Mouse (Mus musculus) lung, postnatal 4 days (tissue): Measurements from ENCODE around the gene Spata6.

Source experiments
- DNase-seq, 2 experiments: peaks; one replicate each; pipeline ENCODE4 v3.0.0; 2021

Gene Spata6

GRCm38 (mm10) chr4:111719776-111720661, at the start of gene Spata6:
Spata6 (plus strand) TSS chr4:111719984.
- DNase-seq: peak; percentile 93 to 95

- DNase-seq: peak; percentile 11 to 25
These were observed 49.0 kb upstream of the Spata6 start for GRCm38 (mm10) chr4:111670566-111671421.

- DNase-seq: no peak
These were observed 48.3 kb upstream of the Spata6 start for GRCm38 (mm10) chr4:111671440-111671839.

DNA sequence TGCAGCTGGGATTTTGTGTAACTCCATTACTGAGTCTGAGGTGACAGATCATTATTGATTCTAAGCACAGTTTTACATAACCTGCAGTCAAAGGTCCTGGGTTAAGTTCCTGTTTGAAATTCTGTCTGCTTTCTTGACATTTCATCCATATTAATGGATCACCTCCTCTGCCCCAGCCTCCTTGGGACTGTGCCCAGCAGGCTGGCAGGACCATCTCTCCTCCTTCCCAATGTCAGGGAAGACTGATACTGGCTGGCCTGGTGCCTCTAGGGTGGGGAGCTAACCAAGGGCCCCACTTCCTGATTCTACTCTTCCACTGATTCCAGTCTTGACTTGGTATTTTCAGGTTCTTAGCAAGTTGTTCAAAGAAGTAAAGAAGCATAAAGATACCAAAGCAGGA, 45.9 kb upstream of the Spata6 start:
- DNase-seq: peak in 1 of 2 experiments; percentile 37

DNA sequence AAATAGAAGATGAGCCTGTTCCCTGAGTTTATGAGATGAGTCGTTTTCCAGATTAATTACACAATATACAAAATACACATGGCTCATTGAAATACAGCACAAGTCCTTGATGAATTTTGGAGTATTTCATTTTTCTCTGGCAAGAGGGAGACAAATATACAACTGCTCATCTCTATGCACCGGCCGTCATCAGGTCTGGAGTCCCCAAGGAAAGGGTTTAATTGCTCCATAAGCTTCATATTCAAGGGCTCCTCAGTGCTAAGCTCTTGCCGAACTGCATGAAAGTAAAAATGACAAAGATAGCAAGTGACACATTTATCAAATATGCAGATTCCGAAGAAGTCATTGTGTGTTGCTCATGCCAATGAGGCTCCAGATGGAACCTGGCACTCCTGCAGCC, 37.9 kb upstream of the Spata6 start:
- DNase-seq: no peak

- DNase-seq: no peak
These were observed 37.0 kb upstream of the Spata6 start for GRCm38 (mm10) chr4:111682793-111683192.

GRCm38 (mm10) chr4:111683843-111684242, 35.9 kb upstream of the Spata6 start:
- no peak for DNase-seq

DNA sequence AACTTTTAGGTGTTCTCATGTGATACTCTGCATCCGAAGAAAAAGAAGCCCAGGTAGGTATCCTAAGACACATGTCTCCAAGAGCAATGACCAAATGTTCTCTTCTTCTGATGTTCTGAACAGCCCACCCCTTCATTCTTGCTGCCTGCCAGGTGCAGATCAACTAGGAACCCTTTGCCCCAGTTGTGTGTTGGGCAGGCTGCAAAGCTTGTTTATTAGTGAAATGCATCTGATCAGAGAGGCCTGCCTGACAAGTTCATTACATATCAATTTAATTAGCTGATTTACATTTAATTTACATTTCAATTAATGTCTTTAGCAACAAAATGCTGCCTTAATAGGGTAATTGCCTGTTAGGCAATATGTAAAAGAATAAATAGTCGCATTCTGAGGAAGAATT, 33.8 kb upstream of the Spata6 start:
- DNase-seq: no peak

GRCm38 (mm10) chr4:111686951-111687350, 32.8 kb upstream of the Spata6 start:
- DNase-seq: peak; percentile 38 to 58

DNA sequence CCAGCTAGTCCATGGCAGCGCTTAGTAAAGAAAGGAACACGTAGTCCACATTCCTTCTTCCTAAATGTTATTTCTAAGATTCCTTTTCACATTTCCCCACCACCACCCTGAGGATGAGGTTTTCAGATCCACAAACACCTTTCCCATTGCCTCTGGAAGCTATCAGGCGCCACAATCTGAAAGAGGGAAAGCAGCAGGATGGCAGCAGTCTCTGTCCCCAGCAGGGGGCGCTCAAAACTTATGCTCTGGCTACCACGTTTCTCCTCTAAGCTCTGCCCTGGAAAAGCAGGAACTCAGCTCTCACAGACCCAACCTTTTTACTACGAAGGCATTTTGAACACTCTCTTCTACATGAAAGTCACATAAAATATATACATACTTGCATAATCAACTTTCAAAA, 32.2 kb upstream of the Spata6 start:
- peak; percentile 75 to 83 for DNase-seq

- DNase-seq: peak; percentile 10 to 54
These were observed 28.7 kb upstream of the Spata6 start for GRCm38 (mm10) chr4:111691057-111691543.

DNA sequence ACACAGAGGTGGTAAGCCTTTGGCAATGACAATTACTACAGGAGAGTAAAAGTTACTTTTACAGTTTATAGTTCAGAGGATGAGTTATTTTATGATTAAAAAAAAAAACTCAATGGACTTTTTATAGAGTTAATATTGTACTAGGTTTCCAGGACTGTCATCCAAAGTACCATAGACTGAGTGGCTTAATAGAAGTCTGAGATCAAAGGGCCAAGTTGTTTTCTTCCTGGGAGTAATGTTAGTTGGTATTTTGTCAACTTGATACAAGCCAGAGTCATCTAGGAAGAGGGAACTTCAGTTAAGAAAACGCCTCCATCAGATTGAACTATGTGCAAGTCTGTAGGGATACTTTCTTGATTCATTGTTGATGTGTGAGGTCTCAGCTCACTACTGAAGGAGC, 18.4 kb upstream of the Spata6 start:
- DNase-seq: no peak

DNA sequence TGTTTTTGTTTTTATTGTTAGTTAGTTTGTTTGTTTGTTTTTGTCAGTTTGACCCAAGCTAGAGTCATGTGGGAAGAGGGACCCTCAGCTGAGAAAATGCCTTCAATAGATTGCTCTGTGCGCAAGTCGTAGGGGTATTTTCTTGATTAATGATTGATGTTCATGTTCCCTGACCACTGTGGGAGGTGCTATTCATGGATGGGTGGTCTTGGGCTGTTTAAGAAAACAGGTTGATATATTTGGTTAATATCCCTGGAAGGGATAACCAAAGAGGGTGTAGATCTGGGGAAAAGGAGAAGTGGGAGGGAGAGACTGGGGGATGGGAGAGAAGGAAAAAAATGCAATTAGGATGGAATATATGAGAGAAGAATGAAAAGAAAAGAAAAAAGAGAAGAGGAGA, 15.7 kb upstream of the Spata6 start:
- DNase-seq: no peak

- DNase-seq: no peak
These were observed 14.8 kb upstream of the Spata6 start for GRCm38 (mm10) chr4:111704975-111705374.

- no peak for DNase-seq
These were observed 488 bp upstream of the Spata6 start for GRCm38 (mm10) chr4:111719296-111719695.

DNA sequence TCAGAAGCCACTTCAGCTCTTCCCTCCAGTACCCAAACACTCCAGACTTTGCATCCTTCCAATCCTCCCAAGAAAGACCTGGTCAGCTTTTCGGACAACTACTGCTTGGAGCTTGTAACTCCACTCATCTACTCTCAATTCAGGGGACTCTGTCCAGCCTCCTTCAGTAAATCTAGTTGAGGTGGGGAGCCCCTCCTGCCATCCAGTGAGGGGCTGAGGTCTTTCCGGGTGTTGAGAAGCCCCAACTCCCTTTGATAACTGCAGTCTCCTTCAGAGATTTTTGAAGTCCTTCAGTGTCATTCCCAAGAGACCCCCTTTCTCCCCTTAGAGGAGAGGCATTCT, 849 bp downstream of the Spata6 start:
- peak in 1 of 2 experiments; percentile 14 for DNase-seq

GRCm38 (mm10) chr4:111721121-111721840, 1.5 kb downstream of the Spata6 start:
- DNase-seq: peak; percentile 46 to 60

DNA sequence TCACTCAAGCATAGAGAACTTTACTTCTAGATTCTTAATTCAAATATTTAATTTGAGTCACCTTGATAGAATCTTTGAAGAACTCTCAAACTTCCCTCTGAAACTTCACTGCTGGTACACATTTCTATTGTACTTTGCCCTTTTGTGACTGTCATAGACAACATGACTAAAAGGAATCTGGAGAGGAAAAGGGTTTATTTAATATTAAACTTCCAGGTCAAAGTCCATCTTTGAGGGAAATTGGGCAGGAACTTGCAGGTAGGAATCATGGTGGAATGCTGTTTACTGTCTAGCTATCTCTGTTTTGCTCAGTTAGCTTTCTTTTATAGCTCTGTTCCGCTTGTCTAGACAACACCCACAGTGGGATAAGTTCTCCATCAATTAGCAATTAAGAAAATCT, 17.8 kb downstream of the Spata6 start:
- DNase-seq: no peak

- no peak for DNase-seq
These were observed 60.7 kb downstream of the Spata6 start for GRCm38 (mm10) chr4:111780533-111780932.

DNA sequence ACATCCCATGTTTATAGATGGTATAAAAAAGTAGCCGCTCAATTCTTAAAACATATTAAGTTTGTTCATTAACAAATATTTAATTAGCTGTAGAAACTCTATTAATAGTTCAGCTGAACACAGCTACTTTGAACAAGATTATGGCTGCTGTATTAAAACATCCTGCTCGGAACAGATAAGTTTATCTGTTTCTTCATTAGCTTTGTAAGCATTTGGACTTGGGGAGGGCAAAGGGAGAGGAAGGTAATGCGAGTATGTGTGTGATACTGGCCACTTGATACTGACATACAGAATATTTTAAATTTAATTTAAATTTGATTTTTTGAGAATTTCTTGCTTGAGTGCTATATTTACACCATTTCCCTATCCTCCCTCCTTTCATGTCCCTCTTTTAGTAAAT, 80.1 kb downstream of the Spata6 start:
- DNase-seq: no peak

- DNase-seq: no peak
These were observed 83.4 kb downstream of the Spata6 start for GRCm38 (mm10) chr4:111803164-111803563.

GRCm38 (mm10) chr4:111817478-111817877, 97.7 kb downstream of the Spata6 start:
- DNase-seq: no peak

DNA sequence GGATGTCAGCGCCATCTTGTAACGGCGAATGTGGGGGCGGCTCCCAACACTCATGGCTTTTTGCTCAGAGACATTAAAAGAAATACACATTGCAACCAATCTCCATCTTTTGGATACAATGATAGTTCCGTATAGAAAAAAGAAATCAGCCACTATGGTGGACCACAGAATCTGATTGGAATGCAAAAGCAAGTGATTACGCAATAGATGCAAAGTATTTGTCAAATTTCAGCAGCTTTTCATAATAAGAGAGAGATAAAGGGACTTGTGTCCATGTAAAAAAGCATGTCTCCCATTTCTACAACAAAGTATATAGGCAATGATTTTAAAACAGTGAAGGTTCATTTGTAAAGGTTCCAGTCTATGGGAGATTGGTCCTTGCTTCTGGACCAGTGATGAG, 119.1 kb downstream of the Spata6 start:
- DNase-seq: no peak
